Mouse (Mus musculus) large intestine, adult 2 months (tissue): ENCODE results near the gene Tifa. TPM values are rescaled to one million over a fixed set of nuclear protein-coding genes. Genes with fewer than 3 reads are reported as not detected.

Experiments
- DNase-seq: peaks from one replicate; pipeline ENCODE4 v3.0.0-alpha.2; 2012; ENCODE audit warnings: low read depth, low spot score
- WGBS: fragments of 180-500 bp; shearing (Covaris S2); methylation state at CpG from one replicate; pipeline ENCODE4 v1.1.7; 2018; 5-methylcytosine and 5-hydroxymethylcytosine counted together
- polyA plus RNA-seq: library from polyadenylated mRNA; depleted of rRNA; stranded (reverse); fragments of >200 nt; gene quantifications from 2 replicates; pipeline ENCODE4 v1.2.3, GENCODE M21; 2012

Tifa gene
- polyA plus RNA-seq, 1 experiment, result 58.1 TPM

GRCm38 (mm10) chr3:127820400-127820799, 30.8 kb downstream of the Tifa start:
- 64% methylated on average over 1 of the region's 1 CpGs for WGBS
- DNase-seq, result no peak

- WGBS, result 67% methylated on average over 5 of the region's 5 CpGs
Measured at GRCm38 (mm10) chr3:127821209-127821608, 31.6 kb downstream of the Tifa start.

GRCm38 (mm10) chr3:127823886-127824863, 34.6 kb downstream of the Tifa start:
- DNase-seq, result no peak
- WGBS, result 73% methylated on average over 17 of the region's 17 CpGs

More at GRCm38 (mm10) chr3:127821209-127821608, 31.6 kb downstream of the Tifa start:
- no peak for DNase-seq

- WGBS, result 80% methylated on average over 7 of the region's 7 CpGs
Measured at GRCm38 (mm10) chr3:127826503-127826902, 36.9 kb downstream of the Tifa start.

GRCm38 (mm10) chr3:127827123-127827522, 37.5 kb downstream of the Tifa start:
- no peak for DNase-seq
- WGBS, result 48% methylated on average over 7 of the region's 7 CpGs

More at GRCm38 (mm10) chr3:127826503-127826902, 36.9 kb downstream of the Tifa start:
- DNase-seq, result no peak

GRCm38 (mm10) chr3:127830183-127830582, 40.6 kb downstream of the Tifa start:
- no peak for DNase-seq
- WGBS, result 37% methylated on average over 10 of the region's 10 CpGs

GRCm38 (mm10) chr3:127831079-127831478, 41.5 kb downstream of the Tifa start:
- 38% methylated on average over 6 of the region's 6 CpGs for WGBS
- no peak for DNase-seq

- WGBS, result 37% methylated on average over 4 of the region's 4 CpGs
- DNase-seq, result no peak
Measured at GRCm38 (mm10) chr3:127834040-127834439, 44.4 kb downstream of the Tifa start.

GRCm38 (mm10) chr3:127835594-127835993, 46.0 kb downstream of the Tifa start:
- no peak for DNase-seq
- 40% methylated on average over 6 of the region's 6 CpGs for WGBS

GRCm38 (mm10) chr3:127836798-127837153, 47.2 kb downstream of the Tifa start:
- DNase-seq, result no peak
- WGBS, result under 1% methylated on average over 17 of the region's 17 CpGs

- no peak for DNase-seq
- under 1% methylated on average over 88 of the region's 89 CpGs for WGBS
Measured at GRCm38 (mm10) chr3:127837154-127837865, 47.7 kb downstream of the Tifa start, which contains the start of gene Ap1ar. Gene Ap1ar (minus strand): TSS chr3:127837523.

- DNase-seq, result no peak
- 22% methylated on average over 8 of the region's 8 CpGs for WGBS
Measured at GRCm38 (mm10) chr3:127837972-127838644, 48.5 kb downstream of the Tifa start.

- no peak for DNase-seq
- 85% methylated on average over 8 of the region's 8 CpGs for WGBS
Measured at GRCm38 (mm10) chr3:127841926-127842325, 52.3 kb downstream of the Tifa start.

GRCm38 (mm10) chr3:127843324-127843940, 53.8 kb downstream of the Tifa start:
- DNase-seq, result no peak
- 56% methylated on average over 2 of the region's 2 CpGs for WGBS

GRCm38 (mm10) chr3:127843941-127844327, 54.3 kb downstream of the Tifa start:
- 71% methylated on average over 5 of the region's 5 CpGs for WGBS
- no peak for DNase-seq

- WGBS, result 52% methylated on average over 11 of the region's 11 CpGs
- no peak for DNase-seq
Measured at GRCm38 (mm10) chr3:127848088-127848808, 58.6 kb downstream of the Tifa start.

GRCm38 (mm10) chr3:127849922-127850321, 60.3 kb downstream of the Tifa start:
- WGBS, result 61% methylated on average over 5 of the region's 5 CpGs
- no peak for DNase-seq

GRCm38 (mm10) chr3:127850776-127851646, 61.4 kb downstream of the Tifa start:
- DNase-seq, result no peak
- 29% methylated on average over 9 of the region's 9 CpGs for WGBS
